Mouse (Mus musculus) right cerebral cortex, adult 2 months (tissue): ENCODE data around the gene Tmem121.

Experiments used
- DNase-seq, 2 experiments: peaks; one replicate each; pipeline ENCODE4 v3.0.0; 2021 to 2022; ENCODE audit warnings: low spot score in 2 of 2

Tmem121 gene

GRCm38 (mm10) chr12:113185442-113186291 lies at the start of gene Tmem121:
Gene Tmem121, plus strand, starts transcription at chr12:113185930.
- peak in 1 of 2 experiments; percentile 30 for DNase-seq

- no peak for DNase-seq
Measured at GRCm38 (mm10) chr12:113136492-113137020, 49.2 kb upstream of the Tmem121 start.

- DNase-seq: no peak
Measured at GRCm38 (mm10) chr12:113137260-113138213, 48.2 kb upstream of the Tmem121 start.

- DNase-seq: no peak
Measured at GRCm38 (mm10) chr12:113138291-113138690, 47.4 kb upstream of the Tmem121 start.

- DNase-seq: no peak
Measured at GRCm38 (mm10) chr12:113138901-113139864, 46.5 kb upstream of the Tmem121 start.

- DNase-seq: peak; percentile 90 to 95
Measured at GRCm38 (mm10) chr12:113139908-113140615, 45.7 kb upstream of the Tmem121 start, which contains the start of gene Crip2. Gene Crip2, plus strand, starts transcription at chr12:113140236.

GRCm38 (mm10) chr12:113140616-113141411 lies 44.9 kb upstream of the Tmem121 start:
- no peak for DNase-seq

- peak in 1 of 2 experiments; percentile 63 for DNase-seq
Measured at GRCm38 (mm10) chr12:113141531-113141973, 44.2 kb upstream of the Tmem121 start.

- no peak for DNase-seq
Measured at GRCm38 (mm10) chr12:113142021-113142975, 43.4 kb upstream of the Tmem121 start.

- DNase-seq: no peak
Measured at GRCm38 (mm10) chr12:113143164-113143563, 42.6 kb upstream of the Tmem121 start.

- peak in 1 of 2 experiments; percentile 59 for DNase-seq
Measured at GRCm38 (mm10) chr12:113144001-113144756, 41.6 kb upstream of the Tmem121 start.

- DNase-seq: no peak
Measured at GRCm38 (mm10) chr12:113144886-113145285, 40.8 kb upstream of the Tmem121 start.

GRCm38 (mm10) chr12:113145591-113145990 lies 40.1 kb upstream of the Tmem121 start:
- no peak for DNase-seq

GRCm38 (mm10) chr12:113146112-113147057 lies 39.3 kb upstream of the Tmem121 start, which contains the start of gene Crip1:
Gene Crip1, plus strand, starts transcription at chr12:113146316.
- peak; percentile 83 to 89 for DNase-seq

GRCm38 (mm10) chr12:113147481-113147880 lies 38.2 kb upstream of the Tmem121 start:
- no peak for DNase-seq
